Mouse (Mus musculus): ENCODE data around the gene Thap11. TPM values are rescaled to one million over a fixed set of nuclear protein-coding genes. Genes with fewer than 3 reads are reported as not detected.

Gene Thap11
- polyA plus RNA-seq, 1 experiment = 27.4 TPM

DNA sequence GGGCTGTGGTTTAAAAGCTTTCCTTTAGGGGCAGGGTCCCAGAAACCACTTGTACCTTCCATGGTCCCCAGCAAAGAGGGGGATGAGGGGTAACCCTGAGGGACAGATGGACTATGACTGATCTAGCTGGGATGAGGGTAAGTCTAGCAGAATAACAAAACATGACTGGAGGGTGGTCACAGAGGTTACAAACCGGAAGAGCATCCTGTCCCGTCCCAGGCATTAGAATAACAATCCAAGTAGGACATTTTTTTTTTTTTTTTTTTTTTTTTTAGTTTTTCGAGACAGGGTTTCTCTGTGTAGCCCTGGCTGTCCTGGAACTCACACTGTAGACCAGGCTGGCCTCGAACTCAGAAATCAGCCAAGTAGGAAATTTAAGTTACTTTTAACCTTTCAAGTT, 4.9 kb upstream of the Thap11 start:
- Histone ChIP-seq H3K27ac (ENCODE audit: insufficient read depth, low read depth, low read length) (no peak overlapping the region), H3K4me3 (ENCODE audit: insufficient read depth, low read length) (no peak overlapping the region), H3K4me1 (ENCODE audit: control insufficient read depth, insufficient read depth, low read length) (peaks cover 8% of the 10 kb centered on the region)
- no peak for TF ChIP-seq POLR2A (IDR thresholded peaks at IDR 0.05; ENCODE audit: borderline replicate concordance, low read depth, low read length)
- no peak for TF ChIP-seq CTCF (IDR thresholded peaks at IDR 0.05; ENCODE audit: low read depth, low read length)

DNA sequence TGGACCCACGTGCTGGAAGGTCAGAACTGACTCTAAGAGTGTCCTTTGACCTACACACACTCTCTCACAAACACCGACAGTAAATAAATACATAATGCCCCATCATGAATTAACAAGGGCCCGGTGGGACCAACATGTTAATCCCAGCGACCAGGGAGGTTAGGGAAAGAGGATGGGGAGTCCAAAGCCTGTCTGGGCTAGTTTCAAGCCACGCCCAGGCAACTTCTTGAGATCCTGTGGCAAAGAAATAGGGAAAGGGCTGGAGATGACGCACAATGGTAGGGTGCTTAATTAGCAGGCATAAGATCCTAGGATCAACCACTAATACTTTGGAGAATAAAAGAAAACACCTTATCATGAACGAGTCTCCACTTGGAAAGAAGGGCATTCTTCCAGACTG, 4.3 kb upstream of the Thap11 start:
- Histone ChIP-seq H3K27ac (ENCODE audit: insufficient read depth, low read depth, low read length) (no peak overlapping the region), H3K4me3 (ENCODE audit: insufficient read depth, low read length) (peak overlapping the region; percentile 14; the same call in 1 of the 2 replicates), H3K4me1 (ENCODE audit: control insufficient read depth, insufficient read depth, low read length) (peaks cover 8% of the 10 kb centered on the region)
- TF ChIP-seq POLR2A (IDR thresholded peaks at IDR 0.05; ENCODE audit: borderline replicate concordance, low read depth, low read length) = no peak
- no peak for TF ChIP-seq CTCF (IDR thresholded peaks at IDR 0.05; ENCODE audit: low read depth, low read length)

GRCm38 (mm10) chr8:105851651-105852143, 3.2 kb upstream of the Thap11 start:
- Histone ChIP-seq H3K4me1 (ENCODE audit: control insufficient read depth, insufficient read depth, low read length) (peaks cover 10% of the 10 kb centered on the region), H3K4me3 (ENCODE audit: insufficient read depth, low read length) (peak overlapping the region; percentile 99), H3K27ac (ENCODE audit: insufficient read depth, low read depth, low read length) (peak overlapping the region; percentile 41)
- TF ChIP-seq CTCF (IDR thresholded peaks at IDR 0.05; ENCODE audit: low read depth, low read length) (no peak), POLR2A (IDR thresholded peaks at IDR 0.05; ENCODE audit: borderline replicate concordance, low read depth, low read length) (peak; percentile 80; the same call in 1 of the 2 replicates)

DNA sequence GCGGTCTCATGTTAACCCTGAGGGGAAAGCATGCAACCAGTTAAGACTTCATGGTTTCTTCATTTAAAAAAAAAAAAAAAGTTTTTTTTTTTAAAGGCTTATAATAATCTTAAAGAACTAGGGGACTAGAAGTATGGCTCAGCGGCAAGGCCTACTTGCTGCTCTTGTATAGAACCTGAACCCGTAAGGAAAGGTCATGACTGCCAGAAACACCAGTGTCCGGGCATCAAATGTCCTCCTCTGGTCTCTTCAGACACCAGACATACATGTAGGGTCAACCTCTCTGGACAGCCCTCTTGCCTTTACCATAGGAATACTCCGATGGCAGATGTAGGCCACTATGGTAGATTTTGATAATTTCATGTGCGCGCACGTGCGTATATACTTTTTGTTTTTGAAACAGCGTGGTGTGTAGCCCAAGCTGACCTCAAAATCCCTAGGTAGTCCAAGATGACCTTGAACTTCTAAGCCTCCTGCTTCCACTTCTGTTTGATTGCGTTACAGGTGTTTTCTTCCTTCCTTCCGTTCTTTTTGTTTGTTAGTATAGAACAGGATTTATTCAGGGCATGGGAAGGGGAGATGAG, 2.7 kb upstream of the Thap11 start:
- no peak overlapping the region for H3K4me3 ChIP-seq (ENCODE audit: insufficient read depth, low read length)
- H3K27ac ChIP-seq (ENCODE audit: insufficient read depth, low read depth, low read length) = no peak overlapping the region
- peaks cover 13% of the 10 kb centered on the region for H3K4me1 ChIP-seq (ENCODE audit: control insufficient read depth, insufficient read depth, low read length)
- no peak for TF ChIP-seq CTCF (IDR thresholded peaks at IDR 0.05; ENCODE audit: low read depth, low read length)
- no peak for TF ChIP-seq POLR2A (IDR thresholded peaks at IDR 0.05; ENCODE audit: borderline replicate concordance, low read depth, low read length)

GRCm38 (mm10) chr8:105853178-105853577, 1.8 kb upstream of the Thap11 start, which contains the start of gene Cenpt:
Gene Cenpt (minus strand): TSS chr8:105853278.
- Histone ChIP-seq H3K4me1 (ENCODE audit: control insufficient read depth, insufficient read depth, low read length) (peaks cover 20% of the 10 kb centered on the region), H3K27ac (ENCODE audit: insufficient read depth, low read depth, low read length) (no peak within 1 kb of the TSS), H3K4me3 (ENCODE audit: insufficient read depth, low read length) (no peak within 1 kb of the TSS)
- no peak for TF ChIP-seq CTCF (IDR thresholded peaks at IDR 0.05; ENCODE audit: low read depth, low read length)
- no peak for TF ChIP-seq POLR2A (IDR thresholded peaks at IDR 0.05; ENCODE audit: borderline replicate concordance, low read depth, low read length)

- Histone ChIP-seq H3K27ac (ENCODE audit: insufficient read depth, low read depth, low read length) (no peak overlapping the region), H3K4me1 (ENCODE audit: control insufficient read depth, insufficient read depth, low read length) (peaks cover 28% of the 10 kb centered on the region), H3K4me3 (ENCODE audit: insufficient read depth, low read length) (no peak overlapping the region)
- no peak for TF ChIP-seq CTCF (IDR thresholded peaks at IDR 0.05; ENCODE audit: low read depth, low read length)
- TF ChIP-seq POLR2A (IDR thresholded peaks at IDR 0.05; ENCODE audit: borderline replicate concordance, low read depth, low read length) = no peak
These were observed 629 bp upstream of the Thap11 start for GRCm38 (mm10) chr8:105854303-105854702.

DNA sequence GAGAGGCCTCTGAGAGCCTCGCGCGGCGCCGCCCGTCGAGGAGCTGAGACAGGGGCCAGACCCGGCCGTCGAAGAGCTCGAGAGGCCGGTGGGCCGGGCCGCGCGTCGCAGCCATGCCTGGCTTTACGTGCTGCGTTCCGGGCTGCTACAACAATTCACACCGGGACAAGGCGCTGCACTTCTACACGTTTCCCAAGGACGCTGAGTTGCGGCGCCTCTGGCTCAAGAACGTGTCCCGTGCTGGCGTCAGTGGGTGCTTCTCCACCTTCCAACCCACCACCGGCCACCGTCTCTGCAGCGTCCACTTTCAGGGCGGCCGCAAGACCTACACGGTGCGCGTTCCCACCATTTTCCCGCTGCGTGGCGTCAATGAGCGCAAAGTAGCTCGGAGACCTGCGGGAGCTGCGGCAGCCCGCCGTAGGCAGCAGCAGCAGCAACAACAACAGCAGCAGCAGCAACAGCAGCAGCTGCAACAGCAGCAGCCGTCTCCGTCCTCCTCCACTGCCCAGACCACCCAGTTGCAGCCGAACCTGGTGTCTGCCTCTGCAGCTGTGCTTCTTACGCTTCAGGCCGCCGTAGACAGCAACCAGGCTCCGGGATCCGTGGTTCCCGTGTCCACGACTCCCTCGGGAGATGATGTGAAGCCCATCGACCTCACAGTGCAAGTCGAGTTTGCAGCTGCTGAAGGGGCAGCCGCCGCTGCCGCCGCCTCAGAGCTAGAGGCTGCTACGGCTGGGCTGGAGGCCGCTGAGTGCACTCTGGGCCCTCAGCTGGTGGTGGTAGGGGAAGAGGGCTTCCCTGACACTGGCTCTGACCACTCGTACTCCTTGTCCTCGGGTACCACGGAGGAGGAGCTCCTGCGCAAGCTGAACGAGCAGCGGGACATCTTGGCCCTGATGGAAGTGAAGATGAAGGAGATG, 576 bp downstream of the Thap11 start:
- H3K4me1 ChIP-seq (ENCODE audit: control insufficient read depth, insufficient read depth, low read length) = peaks cover 34% of the 10 kb centered on the region
- TF ChIP-seq POLR2A (IDR thresholded peaks at IDR 0.05; ENCODE audit: borderline replicate concordance, low read depth, low read length) (no peak), CTCF (IDR thresholded peaks at IDR 0.05; ENCODE audit: low read depth, low read length) (no peak)
- H3K27ac ChIP-seq (ENCODE audit: insufficient read depth, low read depth, low read length) = peak overlapping the region; percentile 48
- H3K4me3 ChIP-seq (ENCODE audit: insufficient read depth, low read length) = peak overlapping the region; percentile 89

GRCm38 (mm10) chr8:105856168-105856835, 1.4 kb downstream of the Thap11 start:
- TF ChIP-seq CTCF (IDR thresholded peaks at IDR 0.05; ENCODE audit: low read depth, low read length) (no peak), POLR2A (IDR thresholded peaks at IDR 0.05; ENCODE audit: borderline replicate concordance, low read depth, low read length) (no peak)
- peaks cover 30% of the 10 kb centered on the region for H3K4me1 ChIP-seq (ENCODE audit: control insufficient read depth, insufficient read depth, low read length)
- H3K27ac ChIP-seq (ENCODE audit: insufficient read depth, low read depth, low read length) = 0 out of 2 replicates have a peak overlapping the region, but pooled peaks have one; percentile 48
- peak overlapping the region; percentile 89 for H3K4me3 ChIP-seq (ENCODE audit: insufficient read depth, low read length)

- TF ChIP-seq CTCF (IDR thresholded peaks at IDR 0.05; ENCODE audit: low read depth, low read length) = no peak
- no peak for TF ChIP-seq POLR2A (IDR thresholded peaks at IDR 0.05; ENCODE audit: borderline replicate concordance, low read depth, low read length)
- Histone ChIP-seq H3K4me3 (ENCODE audit: insufficient read depth, low read length) (no peak overlapping the region), H3K4me1 (ENCODE audit: control insufficient read depth, insufficient read depth, low read length) (peaks cover 33% of the 10 kb centered on the region), H3K27ac (ENCODE audit: insufficient read depth, low read depth, low read length) (peak overlapping the region; percentile 61)
These were observed 3.6 kb downstream of the Thap11 start for GRCm38 (mm10) chr8:105858495-105858894.
